Mouse (Mus musculus): Measurements from ENCODE around the gene Dhodh. TPM values are rescaled to one million over a fixed set of nuclear protein-coding genes. Genes with fewer than 3 reads are reported as not detected.

Gene Dhodh
- polyA plus RNA-seq, 1 experiment: 34.7 TPM

GRCm38 (mm10) chr8:109551663-109552062 is 56.8 kb downstream of the Dhodh start:
- TF ChIP-seq CTCF (IDR thresholded peaks at IDR 0.05; ENCODE audit: borderline replicate concordance, control insufficient read depth, extremely low read depth, insufficient read depth, low read length, poor library complexity) (peak; percentile 85; the same call in 1 of the 2 replicates), POLR2A (IDR thresholded peaks at IDR 0.05; ENCODE audit: control insufficient read depth, extremely low read depth, insufficient read depth, low read length, poor library complexity) (no peak)
- H3K4me1 ChIP-seq (replicated peaks; ENCODE audit: control insufficient read depth, insufficient read depth, low read length): no peaks in the 10 kb centered on the region
- H3K27me3 ChIP-seq (ENCODE audit: control insufficient read depth, insufficient read depth, low read length): no peaks in the 10 kb centered on the region
- peaks cover 84% of the 10 kb centered on the region for H3K36me3 ChIP-seq (ENCODE audit: control insufficient read depth, insufficient read depth, low read length)
- H3K4me3 ChIP-seq (ENCODE audit: control insufficient read depth, insufficient read depth, low read length): no peak overlapping the region
- WGBS: 68% methylated on average over 3 of the region's 3 CpGs
- peak; percentile 30 for DNase-seq
- no peak overlapping the region for H3K27ac ChIP-seq (ENCODE audit: control insufficient read depth, insufficient read depth, low read length)

DNA sequence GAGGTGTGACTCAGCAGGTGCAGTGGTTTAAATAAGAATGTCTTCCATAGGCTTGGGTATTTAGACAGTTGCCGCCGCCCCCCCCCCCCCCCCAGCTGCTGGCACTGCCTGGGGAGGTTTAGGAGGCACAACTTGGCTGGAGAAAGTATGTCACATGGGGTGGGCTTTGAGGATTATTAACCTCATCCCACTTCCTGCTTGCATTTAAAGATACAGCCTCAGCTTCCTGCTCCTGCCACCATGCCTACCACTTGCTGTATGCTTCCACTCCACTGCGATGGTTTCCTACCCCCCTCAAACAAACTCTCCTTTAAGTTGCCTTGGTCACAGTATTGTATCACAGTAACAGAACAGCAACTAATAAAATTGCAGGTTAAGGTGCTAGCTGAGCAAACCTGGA is 64.4 kb downstream of the Dhodh start:
- 6% methylated on average over 3 of the region's 3 CpGs for WGBS
- TF ChIP-seq POLR2A (IDR thresholded peaks at IDR 0.05; ENCODE audit: control insufficient read depth, extremely low read depth, insufficient read depth, low read length, poor library complexity): no peak
- TF ChIP-seq CTCF (IDR thresholded peaks at IDR 0.05; ENCODE audit: borderline replicate concordance, control insufficient read depth, extremely low read depth, insufficient read depth, low read length, poor library complexity): no peak
- Histone ChIP-seq H3K4me3 (ENCODE audit: control insufficient read depth, insufficient read depth, low read length) (no peak overlapping the region), H3K4me1 (replicated peaks; ENCODE audit: control insufficient read depth, insufficient read depth, low read length) (peaks cover 3% of the 10 kb centered on the region; the same call in 1 of the 2 replicates), H3K27ac (ENCODE audit: control insufficient read depth, insufficient read depth, low read length) (no peak overlapping the region), H3K27me3 (ENCODE audit: control insufficient read depth, insufficient read depth, low read length) (no peaks in the 10 kb centered on the region), H3K36me3 (ENCODE audit: control insufficient read depth, insufficient read depth, low read length) (0 out of 2 replicates have a peak, but pooled peaks cover 14% of the 10 kb centered on the region)
- no peak for DNase-seq

DNA sequence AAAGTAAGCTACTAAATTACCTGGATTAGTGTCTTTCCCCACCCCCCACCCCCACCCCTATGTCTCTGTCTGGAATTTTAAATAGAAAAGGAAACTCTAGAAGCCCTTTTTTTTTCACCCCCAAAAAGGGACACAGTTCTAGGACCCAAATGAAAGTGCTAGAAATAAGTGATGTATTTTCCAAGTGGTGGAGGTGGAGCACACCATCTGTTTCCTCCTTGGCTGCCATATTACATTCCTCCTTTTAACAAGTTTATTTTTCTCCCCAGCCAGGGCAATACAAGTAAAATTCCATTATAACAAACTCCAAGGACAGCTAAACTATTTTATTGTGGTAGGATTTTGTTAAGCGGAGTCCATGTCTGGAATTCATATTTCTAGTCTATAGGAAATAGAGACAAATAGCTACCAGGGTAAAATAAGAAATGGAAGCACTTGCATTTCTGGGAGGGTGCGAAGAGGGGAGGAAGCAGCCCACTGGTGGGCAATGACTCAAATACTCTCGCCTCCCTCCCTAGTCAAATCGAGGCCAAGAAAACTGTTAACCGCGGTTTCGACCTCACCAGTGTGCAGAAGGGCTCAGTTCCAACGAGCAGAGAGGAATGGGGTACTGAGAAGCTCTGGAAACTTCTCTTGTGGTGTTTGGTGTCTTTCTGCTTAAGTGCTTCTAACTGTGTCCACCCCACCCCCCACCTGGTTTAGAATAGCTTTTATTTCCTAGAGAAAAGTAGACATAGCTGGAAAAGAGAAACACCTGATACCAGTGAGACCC is 65.5 kb downstream of the Dhodh start:
- no peaks in the 10 kb centered on the region for H3K27me3 ChIP-seq (ENCODE audit: control insufficient read depth, insufficient read depth, low read length)
- WGBS: 70% methylated on average over 8 of the region's 8 CpGs
- DNase-seq: no peak
- H3K4me1 ChIP-seq (replicated peaks; ENCODE audit: control insufficient read depth, insufficient read depth, low read length): peaks cover 3% of the 10 kb centered on the region; the same call in 1 of the 2 replicates
- H3K36me3 ChIP-seq (ENCODE audit: control insufficient read depth, insufficient read depth, low read length): 0 out of 2 replicates have a peak, but pooled peaks cover 8% of the 10 kb centered on the region
- TF ChIP-seq CTCF (IDR thresholded peaks at IDR 0.05; ENCODE audit: borderline replicate concordance, control insufficient read depth, extremely low read depth, insufficient read depth, low read length, poor library complexity) (no peak), POLR2A (IDR thresholded peaks at IDR 0.05; ENCODE audit: control insufficient read depth, extremely low read depth, insufficient read depth, low read length, poor library complexity) (no peak)
- H3K27ac ChIP-seq (ENCODE audit: control insufficient read depth, insufficient read depth, low read length): no peak overlapping the region
- H3K4me3 ChIP-seq (ENCODE audit: control insufficient read depth, insufficient read depth, low read length): no peak overlapping the region

DNA sequence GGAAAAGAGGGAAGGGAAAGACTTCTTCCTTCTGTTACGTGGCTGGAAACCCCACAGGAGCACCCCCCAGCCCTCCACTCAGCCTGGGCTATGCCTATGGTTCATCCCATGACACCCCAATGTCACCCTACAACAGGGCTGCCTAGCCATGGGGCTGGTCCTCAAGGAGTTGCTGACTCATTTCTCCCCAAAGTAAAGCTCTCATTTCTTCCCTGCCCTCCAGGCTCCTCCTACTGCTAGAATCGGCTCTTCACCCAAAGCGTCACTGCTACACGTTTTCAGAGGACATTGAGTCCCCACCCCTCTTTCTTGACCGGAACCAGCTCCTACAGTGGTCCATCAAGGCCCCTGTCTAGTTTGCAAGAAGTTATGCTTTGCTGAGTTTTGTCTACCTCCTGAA is 66.3 kb downstream of the Dhodh start:
- 83% methylated on average over 5 of the region's 5 CpGs for WGBS
- Histone ChIP-seq H3K36me3 (ENCODE audit: control insufficient read depth, insufficient read depth, low read length) (0 out of 2 replicates have a peak, but pooled peaks cover 4% of the 10 kb centered on the region), H3K27me3 (ENCODE audit: control insufficient read depth, insufficient read depth, low read length) (no peaks in the 10 kb centered on the region), H3K4me1 (replicated peaks; ENCODE audit: control insufficient read depth, insufficient read depth, low read length) (peaks cover 3% of the 10 kb centered on the region; the same call in 1 of the 2 replicates), H3K4me3 (ENCODE audit: control insufficient read depth, insufficient read depth, low read length) (no peak overlapping the region), H3K27ac (ENCODE audit: control insufficient read depth, insufficient read depth, low read length) (no peak overlapping the region)
- TF ChIP-seq POLR2A (IDR thresholded peaks at IDR 0.05; ENCODE audit: control insufficient read depth, extremely low read depth, insufficient read depth, low read length, poor library complexity): no peak
- no peak for DNase-seq

Other genes with a start within 250 kb of the Dhodh start
- not detected in 2 replicates for gene Pmfbp1, start 114.6 kb downstream of the Dhodh start, polyA plus RNA-seq (2012; rRNA removed)
- gene Dhx38, start 42.8 kb downstream of the Dhodh start, polyA plus RNA-seq (2012; rRNA removed): 36.7 and 41.7 TPM in 2 replicates
- 8.0 and 9.0 TPM in 2 replicates for gene Txnl4b, start 42.8 kb downstream of the Dhodh start, polyA plus RNA-seq (2012; rRNA removed)
- gene Hp, start 29.5 kb downstream of the Dhodh start, polyA plus RNA-seq (2012; rRNA removed): 45.3 and 53.6 TPM in 2 replicates
- 0.34 and 0.37 TPM in 2 replicates for gene Pkd1l3, start 5.8 kb upstream of the Dhodh start, polyA plus RNA-seq (2012; rRNA removed)
- 60.3 and 67.8 TPM in 2 replicates for gene Ist1, start 84.6 kb upstream of the Dhodh start, polyA plus RNA-seq (2012; rRNA removed)
- gene Zfp821, start 96.9 kb upstream of the Dhodh start, polyA plus RNA-seq (2012; rRNA removed): 11.4 and 13.7 TPM in 2 replicates
- gene Atxn1l, start 129.1 kb upstream of the Dhodh start, polyA plus RNA-seq (2012; rRNA removed): 20.3 and 23.9 TPM in 2 replicates
- 40.3 and 42.2 TPM in 2 replicates for gene Ap1g1, start 169.9 kb upstream of the Dhodh start, polyA plus RNA-seq (2012; rRNA removed)